Mouse (Mus musculus): ENCODE results near the gene Spry1.

- TF ChIP-seq CTCF (IDR thresholded peaks at IDR 0.05; ENCODE audit: insufficient read depth, low read depth, low read length) = no peak
- no peak for TF ChIP-seq POLR2A (IDR thresholded peaks at IDR 0.05; ENCODE audit: insufficient read depth, low read depth, low read length)
Observed at GRCm38 (mm10) chr3:37653935-37654729, 14.4 kb downstream of the Spry1 start.
